13 mouse cellular contexts compared by ENCODE assay signal in the genomic region with DNA sequence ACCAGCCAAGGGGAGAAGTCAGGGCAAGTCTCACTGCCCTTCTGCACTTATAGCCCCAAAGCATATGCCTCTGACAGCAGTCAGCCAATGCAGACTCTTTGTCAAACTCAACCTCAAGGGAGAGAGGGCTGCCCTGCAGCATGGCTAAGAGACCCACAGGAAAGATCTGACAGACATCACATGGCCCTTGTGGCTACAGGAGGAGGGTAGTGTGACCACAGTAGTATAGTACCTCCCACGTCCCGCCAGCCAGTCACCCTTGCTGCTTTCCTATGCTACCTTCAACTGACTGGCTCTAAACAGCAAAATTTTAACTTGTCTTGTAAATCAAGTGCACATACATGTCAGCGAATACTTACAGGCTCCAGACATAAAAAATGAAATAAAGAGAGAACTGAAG. TPM values are rescaled to one million over a fixed set of nuclear protein-coding genes. Genes with fewer than 3 reads are reported as not detected.
"Had no signal": no experiment of that assay in that cellular context is flagged by ENCODE, and none has a peak within 500 bp of the region (broad histone marks: within the 10 kb centered on the region; RNA-seq: fewer than 3 reads in every experiment).

No protein-coding gene starts in this region.

- H3K27ac ChIP-seq: left cerebral cortex, adult 2 months; limb, embryonic 13.5 days; liver, embryonic 14.5 days; midbrain, embryonic 12.5 days; stomach, embryonic 15.5 days had no signal

- H3K36me3 ChIP-seq: limb, embryonic 13.5 days; midbrain, embryonic 12.5 days; stomach, embryonic 15.5 days had no signal

- H3K4me3 ChIP-seq: left cerebral cortex, adult 2 months; limb, embryonic 13.5 days; midbrain, embryonic 12.5 days; stomach, embryonic 15.5 days had no signal

- H3K27me3 ChIP-seq: limb, embryonic 13.5 days; midbrain, embryonic 12.5 days; stomach, embryonic 15.5 days had no signal

- H3K4me1 ChIP-seq: limb, embryonic 13.5 days; midbrain, embryonic 12.5 days; stomach, embryonic 15.5 days had no signal

- DNase-seq: kidney, adult 9 months; lung, adult 18-20 months; right cerebral cortex, postnatal 14 days; thymus, adult 2 months; thymus, postnatal 25 days had no signal

- H3K4me2 ChIP-seq: limb, embryonic 13.5 days; midbrain, embryonic 12.5 days; stomach, embryonic 15.5 days had no signal

- H3K9ac ChIP-seq: limb, embryonic 13.5 days; liver, embryonic 14.5 days; midbrain, embryonic 12.5 days; stomach, embryonic 15.5 days had no signal

- ATAC-seq: intestine, embryonic 16.5 days; midbrain, embryonic 16.5 days had no signal

- H3K9me3 ChIP-seq: limb, embryonic 13.5 days; stomach, embryonic 15.5 days had no signal

RNA-seq across cellular contexts. Expression of gene Gpr45, which starts 31.4 kb away (rescaled TPM):
- total RNA-seq: liver, adult 2 months had no signal
- polyA plus RNA-seq: liver, adult 2 months had no signal
